Mouse (Mus musculus) lung, postnatal 0 days (tissue): ENCODE results near the gene Spryd3.
A peak's percentile ranks its signal among the peaks of the same experiment; 100 is the strongest.

Source experiments
- CTCF ChIP-seq: IDR thresholded peaks from 2 replicates; pipeline ENCODE4 v1.5.1; 2016; ENCODE audit warnings: antibody characterized with exemption, mild to moderate bottlenecking
- EP300 ChIP-seq: IDR thresholded peaks from 2 replicates; pipeline ENCODE4 v1.6.1; 2016; ENCODE audit warnings: antibody characterized with exemption, mild to moderate bottlenecking, control low read depth

GRCm38 (mm10) chr15:102100996-102101671, 34.9 kb downstream of the Spryd3 start:
- peak; percentile 41 for TF ChIP-seq CTCF
- no peak for TF ChIP-seq EP300
